Mouse (Mus musculus) heart, embryonic 12.5 days (tissue): Measurements from ENCODE around the gene Zmynd19. TPM values are rescaled to one million over a fixed set of nuclear protein-coding genes. Genes with fewer than 3 reads are reported as not detected.

Source experiments
- ATAC-seq: fragments of 200-750 bp; cut with Nextera tagmentation; 2 replicates; pipeline ENCODE4 v1.8.0; 2017; ENCODE audit warnings: moderate TSS enrichment, moderate library complexity; ENCODE audit not compliant: insufficient number of reproducible peaks, low FRiP score
- H3K27ac ChIP-seq: fragments of 300-500 bp; sonication (generic); 2 replicates; pipeline ENCODE4 v1.5.1; 2016; ENCODE audit warnings: mild to moderate bottlenecking, moderate library complexity; ENCODE audit not compliant: poor library complexity, severe bottlenecking
- H3K27me3 ChIP-seq: fragments of 300-500 bp; sonication (generic); replicated peaks from 2 replicates; pipeline ENCODE4 v1.6.1; 2016; ENCODE audit warnings: mild to moderate bottlenecking, moderate library complexity
- H3K36me3 ChIP-seq: fragments of 300-500 bp; sonication (generic); 2 replicates; pipeline ENCODE4 v1.6.1; 2016; ENCODE audit warnings: mild to moderate bottlenecking, moderate library complexity
- H3K4me1 ChIP-seq: fragments of 300-500 bp; sonication (generic); replicated peaks from 2 replicates; pipeline ENCODE4 v1.6.1; 2016; ENCODE audit warnings: mild to moderate bottlenecking
- H3K4me2 ChIP-seq: fragments of 300-500 bp; sonication (generic); 2 replicates; pipeline ENCODE4 v1.6.1; 2016; ENCODE audit warnings: mild to moderate bottlenecking, moderate library complexity
- H3K4me3 ChIP-seq: fragments of 300-500 bp; sonication (generic); 2 replicates; pipeline ENCODE4 v1.5.1; 2016; ENCODE audit warnings: mild to moderate bottlenecking
- H3K9ac ChIP-seq: fragments of 300-500 bp; sonication (generic); 2 replicates; pipeline ENCODE4 v1.6.1; 2016; ENCODE audit warnings: mild to moderate bottlenecking, moderate library complexity
- H3K9me3 ChIP-seq: fragments of 300-500 bp; sonication (generic); replicated peaks from 2 replicates; pipeline ENCODE4 v1.6.1; 2016; ENCODE audit warnings: mild to moderate bottlenecking, moderate library complexity
- WGBS: fragments of 180-500 bp; shearing (Covaris S2); methylation state at CpG from one replicate; pipeline ENCODE4 v1.1.7; 2016; 5-methylcytosine and 5-hydroxymethylcytosine counted together
- microRNA-seq: library from miRNA; unstranded; fragments of <30 nt; microRNA quantifications from one replicate; pipeline ENCODE4, GENCODE M21; 2017
- polyA plus RNA-seq: library from polyadenylated mRNA; unstranded; fragments of >200 nt; fragmentation: Nextera tagmentation; extraction: Ambion mirVana; gene quantifications from 2 replicates; pipeline ENCODE4 v1.2.1, GENCODE M21; 2016

Gene Zmynd19
- polyA plus RNA-seq, 1 experiment from 2014 or later: 13.0 TPM

DNA sequence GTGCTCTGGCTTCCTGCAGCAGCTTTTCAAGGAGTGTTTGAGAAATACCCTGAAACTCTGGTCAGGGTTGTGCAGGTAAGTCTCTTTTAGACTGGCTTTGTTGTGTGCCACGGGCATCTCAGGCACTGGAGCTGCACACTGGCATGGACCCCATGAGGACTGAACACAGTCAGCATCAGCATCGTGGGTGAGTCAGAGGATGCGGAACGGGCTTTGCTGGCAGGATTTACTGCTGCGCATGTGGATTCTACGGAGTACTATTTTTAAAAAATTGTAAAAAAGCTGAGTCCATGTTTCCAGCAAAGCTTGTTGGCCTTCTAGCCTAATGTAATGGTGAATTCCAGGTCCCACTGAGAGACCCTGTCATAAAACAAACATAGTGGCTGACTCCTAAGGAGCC lies 45.7 kb downstream of the Zmynd19 start:
- H3K27me3 ChIP-seq: no peaks in the 10 kb centered on the region
- 92% methylated on average over 6 of the region's 6 CpGs for WGBS
- H3K9me3 ChIP-seq: no peaks in the 10 kb centered on the region
- no peak overlapping the region for H3K9ac ChIP-seq
- H3K4me2 ChIP-seq: no peak overlapping the region
- no peak for ATAC-seq
- no peaks in the 10 kb centered on the region for H3K4me1 ChIP-seq
- H3K4me3 ChIP-seq: no peak overlapping the region
- peaks cover 4% of the 10 kb centered on the region for H3K36me3 ChIP-seq
- no peak overlapping the region for H3K27ac ChIP-seq

DNA sequence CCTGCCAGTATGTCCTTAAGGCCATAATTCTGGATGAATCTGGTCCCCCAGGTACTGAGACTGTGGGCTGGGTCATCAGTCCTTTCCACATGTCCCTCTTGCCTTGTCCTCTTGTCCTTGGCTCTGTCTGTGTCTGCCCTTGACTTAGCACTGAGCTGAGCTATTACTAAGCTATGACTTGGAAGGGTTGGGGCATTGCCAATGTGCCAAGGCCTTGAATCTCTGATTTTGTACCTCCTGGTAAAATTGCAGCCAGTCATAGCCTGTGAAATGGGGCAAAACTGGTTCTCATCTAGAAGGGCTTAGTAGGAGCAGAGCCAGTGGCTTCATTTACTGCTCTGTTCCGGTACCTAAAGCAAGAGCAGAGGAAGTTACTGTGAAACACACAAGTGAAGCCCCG lies 46.9 kb downstream of the Zmynd19 start:
- Histone ChIP-seq H3K27ac (no peak overlapping the region), H3K27me3 (no peaks in the 10 kb centered on the region), H3K4me3 (no peak overlapping the region), H3K4me1 (no peaks in the 10 kb centered on the region), H3K4me2 (no peak overlapping the region), H3K36me3 (no peaks in the 10 kb centered on the region), H3K9me3 (no peaks in the 10 kb centered on the region), H3K9ac (no peak overlapping the region)
- WGBS: 89% methylated on average over 2 of the region's 2 CpGs
- ATAC-seq: no peak

DNA sequence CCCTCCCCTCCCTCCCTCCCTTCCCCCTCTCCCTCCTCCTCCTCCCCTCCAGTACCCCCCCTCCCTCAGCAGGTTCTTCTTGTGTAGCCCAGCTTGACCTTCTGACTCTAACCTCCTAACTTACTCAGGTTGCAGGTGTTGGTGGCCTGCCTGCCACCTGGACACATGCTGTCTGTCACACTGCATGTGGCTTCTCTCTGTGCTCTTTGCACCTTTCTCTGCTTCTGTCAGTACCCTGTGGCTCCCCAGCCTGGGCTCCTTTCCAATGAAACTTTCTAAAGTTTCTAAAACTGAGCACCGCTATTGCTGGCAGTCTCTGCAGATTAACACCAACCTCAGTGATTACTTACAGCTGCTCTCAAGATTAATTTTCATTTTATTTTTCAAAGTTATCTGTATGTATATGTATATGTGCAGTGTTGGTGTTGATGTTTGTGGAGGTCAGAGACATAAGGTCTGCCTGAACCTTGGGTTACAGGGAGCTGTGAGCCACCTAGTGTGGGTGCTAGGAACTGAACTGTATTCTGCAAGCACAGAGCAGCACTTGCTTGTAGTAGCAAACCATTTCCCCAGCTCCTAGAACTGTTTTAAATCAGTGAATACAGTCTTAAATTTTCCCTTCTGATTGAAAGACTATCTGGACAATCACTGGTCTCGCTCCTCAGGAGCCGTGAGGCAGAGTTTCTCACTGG lies 51.1 kb downstream of the Zmynd19 start:
- peak; percentile 42; the same call in 1 of the 2 replicates for ATAC-seq
- 74% methylated on average over 3 of the region's 3 CpGs for WGBS

DNA sequence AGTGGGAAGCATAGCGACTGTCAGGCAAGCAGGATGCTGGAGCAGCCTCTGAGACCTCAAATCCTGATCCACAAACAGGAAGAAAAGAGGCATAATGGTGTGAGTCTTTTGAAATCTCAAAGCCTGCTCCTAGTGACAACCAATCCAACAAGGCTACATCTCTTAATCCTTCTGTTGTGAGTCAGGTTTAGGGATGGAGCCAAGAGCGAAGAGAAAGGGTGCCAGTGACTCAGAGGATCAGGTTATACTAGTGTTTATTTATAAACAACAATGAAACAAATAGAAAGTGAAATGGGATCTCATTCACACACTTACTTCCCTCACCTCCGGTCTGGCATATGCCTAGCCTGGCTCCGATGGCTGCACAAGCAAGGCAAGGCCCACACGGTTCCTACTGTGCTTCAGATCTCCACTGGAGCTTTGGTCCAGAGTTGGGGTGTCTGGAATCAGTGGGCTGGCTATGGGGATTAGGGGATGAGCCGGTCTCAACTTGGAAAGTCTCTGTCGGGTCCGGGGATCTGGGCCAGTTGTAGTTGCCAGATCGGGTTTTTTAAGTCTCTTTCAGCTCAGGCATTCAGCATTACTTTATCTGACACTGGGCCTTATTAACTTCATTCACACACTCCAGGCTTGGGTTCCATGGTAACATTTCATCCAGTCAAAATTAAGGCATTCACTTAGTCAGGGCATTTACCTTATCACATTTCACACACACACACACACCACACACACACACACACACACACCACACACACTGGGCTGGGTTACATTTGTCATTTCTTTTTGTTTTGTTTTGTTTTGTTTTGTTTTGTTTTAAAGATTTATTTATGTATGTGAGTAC lies 54.6 kb downstream of the Zmynd19 start:
- Histone ChIP-seq H3K4me3 (no peak overlapping the region), H3K27ac (no peak overlapping the region), H3K27me3 (no peaks in the 10 kb centered on the region), H3K36me3 (peaks cover 9% of the 10 kb centered on the region; the same call in 1 of the 2 replicates), H3K4me1 (no peaks in the 10 kb centered on the region), H3K4me2 (no peak overlapping the region), H3K9me3 (no peaks in the 10 kb centered on the region), H3K9ac (no peak overlapping the region)
- ATAC-seq: no peak
- WGBS: 77% methylated on average over 9 of the region's 9 CpGs

More for the DNA sequence above, 51.1 kb downstream of the Zmynd19 start:
- no peak overlapping the region for H3K27ac ChIP-seq
- H3K9me3 ChIP-seq: no peaks in the 10 kb centered on the region
- no peak overlapping the region for H3K4me3 ChIP-seq
- H3K36me3 ChIP-seq: peaks cover 9% of the 10 kb centered on the region; the same call in 1 of the 2 replicates
- H3K9ac ChIP-seq: no peak overlapping the region
- no peaks in the 10 kb centered on the region for H3K27me3 ChIP-seq
- no peak overlapping the region for H3K4me2 ChIP-seq
- H3K4me1 ChIP-seq: no peaks in the 10 kb centered on the region

DNA sequence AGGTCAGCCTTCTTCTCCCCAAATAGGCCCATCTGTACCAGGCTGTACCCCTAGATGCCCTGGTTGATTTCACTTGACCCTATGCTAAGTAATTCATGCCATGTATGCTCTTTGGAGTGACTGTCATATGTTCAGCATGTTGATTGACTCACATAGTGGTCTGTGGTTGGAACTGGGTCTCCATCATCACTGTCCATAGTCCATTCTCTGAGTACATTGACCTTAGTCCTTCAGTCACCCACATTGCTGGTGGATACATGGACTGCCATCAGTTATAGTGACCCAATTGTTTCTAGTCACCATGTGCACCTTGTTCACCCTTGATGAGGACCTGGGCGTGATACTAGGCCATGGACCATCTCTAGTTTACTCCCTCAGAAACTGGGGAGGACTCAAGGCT lies 57.2 kb downstream of the Zmynd19 start:
- H3K9me3 ChIP-seq: no peaks in the 10 kb centered on the region
- peaks cover 9% of the 10 kb centered on the region; the same call in 1 of the 2 replicates for H3K36me3 ChIP-seq
- no peaks in the 10 kb centered on the region for H3K4me1 ChIP-seq
- ATAC-seq: no peak
- H3K27ac ChIP-seq: no peak overlapping the region
- no peaks in the 10 kb centered on the region for H3K27me3 ChIP-seq
- no peak overlapping the region for H3K4me2 ChIP-seq
- H3K9ac ChIP-seq: no peak overlapping the region
- WGBS: 76% methylated on average over 1 of the region's 1 CpGs
- no peak overlapping the region for H3K4me3 ChIP-seq

DNA sequence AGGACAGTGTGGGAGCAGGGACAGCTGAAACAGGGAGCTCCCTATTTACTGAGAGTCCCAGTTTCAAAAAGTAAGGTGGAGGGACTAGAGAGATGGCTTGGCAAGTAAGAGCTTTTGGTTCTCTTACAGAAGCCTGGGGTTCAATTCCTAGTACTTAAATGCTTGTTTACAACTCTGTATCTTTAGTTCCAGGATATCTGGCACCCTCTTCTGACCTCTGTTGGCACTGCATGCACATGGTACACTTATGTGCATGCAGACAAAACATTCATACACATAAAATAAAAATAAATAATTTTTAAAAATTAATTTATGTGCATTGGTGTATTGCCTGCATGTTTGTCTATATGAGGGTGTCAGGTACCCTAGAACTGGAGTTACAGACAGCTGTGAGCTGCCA lies 58.7 kb downstream of the Zmynd19 start:
- Histone ChIP-seq H3K36me3 (peaks cover under 1% of the 10 kb centered on the region; the same call in 1 of the 2 replicates), H3K27ac (no peak overlapping the region), H3K4me1 (no peaks in the 10 kb centered on the region), H3K9me3 (no peaks in the 10 kb centered on the region), H3K4me2 (no peak overlapping the region), H3K27me3 (no peaks in the 10 kb centered on the region), H3K4me3 (no peak overlapping the region), H3K9ac (no peak overlapping the region)
- no peak for ATAC-seq

Small RNAs within 50 kb of the gene (microRNA-seq; reads per million reads assigned to microRNA genes)
- gene Gm22875: not detected

Other genes starting within 250 kb of the Zmynd19 start
- gene Cacna1b, start 186.6 kb upstream of the Zmynd19 start, polyA plus RNA-seq: 0.18 and 0.23 TPM in 2 replicates
- gene Ehmt1, start 30.2 kb upstream of the Zmynd19 start, polyA plus RNA-seq: 61.8 and 62.0 TPM in 2 replicates
- 11.4 and 12.0 TPM in 2 replicates for gene Arrdc1, start 14.5 kb upstream of the Zmynd19 start, polyA plus RNA-seq
- gene Dph7, start 12.6 kb downstream of the Zmynd19 start, polyA plus RNA-seq: 19.0 and 19.3 TPM in 2 replicates
- 113 and 119 TPM in 2 replicates for gene Mrpl41, start 25.3 kb downstream of the Zmynd19 start, polyA plus RNA-seq
- 9.5 and 11.3 TPM in 2 replicates for gene Pnpla7, start 26.2 kb downstream of the Zmynd19 start, polyA plus RNA-seq
- 58.7 and 62.8 TPM in 2 replicates for gene Nsmf, start 104.6 kb downstream of the Zmynd19 start, polyA plus RNA-seq
- gene Entpd8, start 130.5 kb downstream of the Zmynd19 start, polyA plus RNA-seq: not detected in 2 replicates
- 0.10 TPM in 1 of 2 replicates, not detected in the other for gene Noxa1, start 145.4 kb downstream of the Zmynd19 start, polyA plus RNA-seq
- gene Nrarp, start 231.0 kb downstream of the Zmynd19 start, polyA plus RNA-seq: 10.8 and 12.8 TPM in 2 replicates
- 6.6 and 7.0 TPM in 2 replicates for gene Tor4a, start 247.1 kb downstream of the Zmynd19 start, polyA plus RNA-seq